In the genomic region with DNA sequence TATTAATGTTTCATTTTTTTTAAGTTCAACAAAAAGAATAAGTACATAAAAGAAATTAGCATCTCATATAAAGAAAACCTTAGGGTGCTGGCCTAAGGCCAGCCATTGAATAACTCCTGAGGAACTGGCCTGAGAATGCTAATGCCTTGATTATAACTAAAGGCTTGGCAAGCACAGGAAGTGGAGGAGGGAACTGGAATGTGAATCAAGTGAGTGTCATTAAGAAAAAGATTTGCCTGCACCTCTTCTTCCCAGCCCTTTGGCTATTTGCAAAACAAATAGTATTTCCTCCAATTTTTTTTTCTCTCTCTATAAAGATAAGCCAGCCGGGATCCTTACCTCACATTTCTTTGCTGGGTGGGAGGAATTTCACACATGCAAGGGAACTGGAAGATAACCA, we compare ENCODE assay signal across 15 mouse cellular contexts.
DNase-seq lines count a peak whose midpoint lies in the region; ATAC-seq and TF ChIP-seq lines count a peak whose summit lies in the region.
"Had no signal": no experiment of that assay in that cellular context is flagged by ENCODE, and none has a peak within 500 bp of the region (broad histone marks: within the 10 kb centered on the region; RNA-seq: fewer than 3 reads in every experiment).

No protein-coding gene starts in this region.

- H3K27me3 ChIP-seq in embryonic facial prominence, embryonic 14.5 days (replicated peaks; ENCODE audit: control insufficient read depth, insufficient read depth, low read length) = no peaks in the 10 kb centered on the region
- H3K27me3 ChIP-seq in embryonic facial prominence, embryonic 10.5 days (replicated peaks; ENCODE audit: low read depth, poor library complexity, severe bottlenecking) = no peaks in the 10 kb centered on the region
- no peaks in the 10 kb centered on the region for H3K27me3 ChIP-seq in hindbrain, postnatal 0 days (ENCODE audit: insufficient read depth, low read length)
- no peaks in the 10 kb centered on the region for H3K27me3 ChIP-seq in hindbrain, embryonic 14.5 days (ENCODE audit: control insufficient read depth, insufficient read depth, low read length)
- no peaks in the 10 kb centered on the region for H3K27me3 ChIP-seq in midbrain, embryonic 14.5 days (ENCODE audit: control insufficient read depth, insufficient read depth, low read length)
- H3K27me3 ChIP-seq in midbrain, embryonic 15.5 days (replicated peaks) = no peaks in the 10 kb centered on the region
- H3K27me3 ChIP-seq: heart, embryonic 15.5 days; limb, embryonic 15.5 days; neural tube, embryonic 13.5 days had no signal

- H3K9ac ChIP-seq in embryonic facial prominence, embryonic 14.5 days (ENCODE audit: low read depth, low read length) = no peak overlapping the region
- H3K9ac ChIP-seq in hindbrain, postnatal 0 days (replicated peaks; ENCODE audit: low read length) = no peak overlapping the region
- H3K9ac ChIP-seq in hindbrain, embryonic 14.5 days = no peak overlapping the region
- no peak overlapping the region for H3K9ac ChIP-seq in midbrain, embryonic 14.5 days (replicated peaks; ENCODE audit: low read length)
- no peak overlapping the region for H3K9ac ChIP-seq in midbrain, embryonic 15.5 days
- H3K9ac ChIP-seq: heart, embryonic 15.5 days; limb, embryonic 15.5 days; neural tube, embryonic 13.5 days had no signal

- no peak overlapping the region for H3K27ac ChIP-seq in embryonic facial prominence, embryonic 14.5 days (replicated peaks; ENCODE audit: low read depth, low read length)
- H3K27ac ChIP-seq in embryonic facial prominence, embryonic 10.5 days (replicated peaks) = no peak overlapping the region
- no peak overlapping the region for H3K27ac ChIP-seq in hindbrain, postnatal 0 days
- no peak overlapping the region for H3K27ac ChIP-seq in hindbrain, embryonic 14.5 days
- H3K27ac ChIP-seq in midbrain, embryonic 14.5 days (replicated peaks; ENCODE audit: low read depth, low read length) = no peak overlapping the region
- no peak overlapping the region for H3K27ac ChIP-seq in midbrain, embryonic 15.5 days
- H3K27ac ChIP-seq: forebrain, embryonic 10.5 days; heart, embryonic 15.5 days; limb, embryonic 15.5 days; neural tube, embryonic 13.5 days had no signal

- no peak overlapping the region for H3K4me3 ChIP-seq in embryonic facial prominence, embryonic 14.5 days (ENCODE audit: low read depth, low read length)
- no peak overlapping the region for H3K4me3 ChIP-seq in embryonic facial prominence, embryonic 10.5 days
- no peak overlapping the region for H3K4me3 ChIP-seq in hindbrain, postnatal 0 days (ENCODE audit: low read length)
- no peak overlapping the region for H3K4me3 ChIP-seq in hindbrain, embryonic 14.5 days (replicated peaks; ENCODE audit: low read length)
- H3K4me3 ChIP-seq in midbrain, embryonic 14.5 days (replicated peaks; ENCODE audit: low read depth, low read length) = no peak overlapping the region
- H3K4me3 ChIP-seq in midbrain, embryonic 15.5 days = no peak overlapping the region
- H3K4me3 ChIP-seq: forebrain, embryonic 10.5 days; heart, embryonic 15.5 days; limb, embryonic 15.5 days; neural tube, embryonic 13.5 days had no signal

- H3K4me2 ChIP-seq in embryonic facial prominence, embryonic 14.5 days (ENCODE audit: low read depth, low read length) = no peak overlapping the region
- no peak overlapping the region for H3K4me2 ChIP-seq in hindbrain, postnatal 0 days (ENCODE audit: low read depth, low read length)
- H3K4me2 ChIP-seq in hindbrain, embryonic 14.5 days (replicated peaks) = no peak overlapping the region
- no peak overlapping the region for H3K4me2 ChIP-seq in midbrain, embryonic 14.5 days (ENCODE audit: low read length)
- H3K4me2 ChIP-seq in midbrain, embryonic 15.5 days = no peak overlapping the region
- H3K4me2 ChIP-seq: heart, embryonic 15.5 days; limb, embryonic 15.5 days; neural tube, embryonic 13.5 days had no signal

- H3K36me3 ChIP-seq in embryonic facial prominence, embryonic 14.5 days (ENCODE audit: control insufficient read depth, insufficient read depth, low read length) = 0 out of 2 replicates have a peak, but pooled peaks cover under 1% of the 10 kb centered on the region
- peaks cover 13% of the 10 kb centered on the region for H3K36me3 ChIP-seq in embryonic facial prominence, embryonic 10.5 days (replicated peaks)
- H3K36me3 ChIP-seq in hindbrain, postnatal 0 days (ENCODE audit: insufficient read depth, low read length) = no peaks in the 10 kb centered on the region
- H3K36me3 ChIP-seq in hindbrain, embryonic 14.5 days (replicated peaks; ENCODE audit: control insufficient read depth, insufficient read depth) = no peaks in the 10 kb centered on the region
- no peaks in the 10 kb centered on the region for H3K36me3 ChIP-seq in midbrain, embryonic 14.5 days (ENCODE audit: control insufficient read depth, insufficient read depth, low read length)
- H3K36me3 ChIP-seq in midbrain, embryonic 15.5 days (replicated peaks) = no peaks in the 10 kb centered on the region
- H3K36me3 ChIP-seq: heart, embryonic 15.5 days; neural tube, embryonic 13.5 days had no signal

- peaks cover 4% of the 10 kb centered on the region; the same call in 1 of the 2 replicates for H3K4me1 ChIP-seq in embryonic facial prominence, embryonic 14.5 days (ENCODE audit: control insufficient read depth, insufficient read depth, low read length)
- H3K4me1 ChIP-seq in embryonic facial prominence, embryonic 10.5 days = peaks cover 59% of the 10 kb centered on the region
- 0 out of 2 replicates have a peak, but pooled peaks cover 2% of the 10 kb centered on the region for H3K4me1 ChIP-seq in hindbrain, postnatal 0 days (ENCODE audit: insufficient read depth, low read length)
- H3K4me1 ChIP-seq in hindbrain, embryonic 14.5 days (replicated peaks; ENCODE audit: control insufficient read depth, insufficient read depth, low read length) = peaks cover 16% of the 10 kb centered on the region
- H3K4me1 ChIP-seq in midbrain, embryonic 14.5 days (ENCODE audit: control insufficient read depth, insufficient read depth, low read length) = peaks cover 24% of the 10 kb centered on the region
- H3K4me1 ChIP-seq in midbrain, embryonic 15.5 days = peaks cover 25% of the 10 kb centered on the region

- DNase-seq in embryonic facial prominence, embryonic 14.5 days (ENCODE audit: low spot score) = peak; percentile 43
- DNase-seq in embryonic facial prominence, embryonic 10.5 days (ENCODE audit: low spot score) = no peak
- peak; percentile 31 for DNase-seq in hindbrain, postnatal 0 days (ENCODE audit: low spot score)
- DNase-seq in hindbrain, embryonic 14.5 days (ENCODE audit: low spot score) = no peak
- DNase-seq in midbrain, embryonic 14.5 days = peak; percentile 49
- peak; percentile 39 for DNase-seq in lung, postnatal 25 days (ENCODE audit: low spot score)
- DNase-seq in retina, postnatal 1 day = no peak
- DNase-seq: cerebellum, postnatal 10 days; spleen, adult 18-20 months had no signal

- 21% methylated on average over 1 of the region's 1 CpGs for WGBS in embryonic facial prominence, embryonic 14.5 days
- 31% methylated on average over 1 of the region's 1 CpGs for WGBS in embryonic facial prominence, embryonic 10.5 days
- WGBS in hindbrain, postnatal 0 days = 26% methylated on average over 1 of the region's 1 CpGs
- 50% methylated on average over 1 of the region's 1 CpGs for WGBS in hindbrain, embryonic 14.5 days
- WGBS in midbrain, embryonic 14.5 days = 35% methylated on average over 1 of the region's 1 CpGs
- 55% methylated on average over 1 of the region's 1 CpGs for WGBS in midbrain, embryonic 15.5 days

- no peak for ATAC-seq in embryonic facial prominence, embryonic 14.5 days (ENCODE audit: low read depth)
- ATAC-seq in hindbrain, postnatal 0 days = no peak
- ATAC-seq in hindbrain, embryonic 14.5 days (ENCODE audit: low FRiP score) = no peak
- no peak for ATAC-seq in midbrain, embryonic 14.5 days (ENCODE audit: low FRiP score, low TSS enrichment)
- ATAC-seq in midbrain, embryonic 15.5 days (replicated peaks) = no peak
- ATAC-seq: inflammation-experienced regulatory T-cells, adult 6 months had no signal

- no peak for TF ChIP-seq CTCF in hindbrain, postnatal 0 days (IDR thresholded peaks at IDR 0.05; ENCODE audit: low read depth)

- H3K9me3 ChIP-seq in embryonic facial prominence, embryonic 14.5 days (ENCODE audit: control insufficient read depth, low read length) = no peaks in the 10 kb centered on the region
- no peaks in the 10 kb centered on the region for H3K9me3 ChIP-seq in embryonic facial prominence, embryonic 10.5 days
- H3K9me3 ChIP-seq in hindbrain, postnatal 0 days (ENCODE audit: low read length) = no peaks in the 10 kb centered on the region
- no peaks in the 10 kb centered on the region for H3K9me3 ChIP-seq in hindbrain, embryonic 14.5 days (ENCODE audit: control insufficient read depth, low read length)
- no peaks in the 10 kb centered on the region for H3K9me3 ChIP-seq in midbrain, embryonic 14.5 days (ENCODE audit: control insufficient read depth, low read length)
- H3K9me3 ChIP-seq in midbrain, embryonic 15.5 days = no peaks in the 10 kb centered on the region
- H3K9me3 ChIP-seq: forebrain, embryonic 10.5 days; heart, embryonic 15.5 days; limb, embryonic 15.5 days; neural tube, embryonic 13.5 days had no signal

Comparison
In these comparisons a context has a peak if more than half of its experiments do, and no peak if none do; other contexts are left out.
1. DNase-seq: peak in embryonic facial prominence, embryonic 14.5 days (single experiment), hindbrain, postnatal 0 days (single experiment), midbrain, embryonic 14.5 days (single experiment) and lung, postnatal 25 days (single experiment); none in embryonic facial prominence, embryonic 10.5 days (single experiment), hindbrain, embryonic 14.5 days (single experiment) and retina, postnatal 1 day (single experiment).